Mouse (Mus musculus): Measurements from ENCODE around the gene 5031439G07Rik.
A peak's percentile ranks its signal among the peaks of the same experiment; 100 is the strongest.

- TF ChIP-seq CTCF (IDR thresholded peaks at IDR 0.05; ENCODE audit: low read depth) (peak; percentile 73), EP300 (IDR thresholded peaks at IDR 0.05; ENCODE audit: low read depth) (no peak)
Observed at GRCm38 (mm10) chr15:84924781-84925315, 63.5 kb downstream of the 5031439G07Rik start.

Data from heart, postnatal 0 days (tissue).